Mouse (Mus musculus): ENCODE data around the gene Enpp4.

DNA sequence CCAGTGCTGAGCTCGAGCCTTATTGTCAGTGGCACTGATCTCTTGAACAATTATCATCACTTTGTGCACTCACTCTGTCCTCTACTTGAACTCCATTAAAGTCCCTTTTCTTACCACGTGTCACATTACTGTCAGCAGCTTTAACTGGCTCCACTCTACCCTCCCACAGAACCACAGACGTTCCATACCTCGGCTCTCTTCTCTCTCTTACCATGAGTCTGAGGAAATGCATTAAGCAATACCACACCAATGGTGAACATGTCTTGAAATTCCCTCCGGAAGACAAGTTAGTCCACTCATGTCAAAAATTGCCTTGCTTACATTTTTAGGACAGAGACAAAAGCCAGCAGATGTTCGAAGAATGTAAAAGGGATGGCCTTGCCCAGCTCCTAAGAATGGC is 36.7 kb downstream of the Enpp4 start:
- TF ChIP-seq CTCF (IDR thresholded peaks at IDR 0.05) (no peak), EP300 (IDR thresholded peaks at IDR 0.05) (no peak)
